Mouse (Mus musculus) kidney, adult 18-20 months (tissue): ENCODE measurements around the gene Maff.

Experiments
- DNase-seq: peaks from one replicate; pipeline ENCODE4 v3.0.0; 2021

Gene Maff

GRCm38 (mm10) chr15:79330521-79330920 is 15.9 kb upstream of the Maff start:
- no peak for DNase-seq

- DNase-seq: no peak
Observed at GRCm38 (mm10) chr15:79333409-79333808, 13.0 kb upstream of the Maff start.

GRCm38 (mm10) chr15:79335061-79335655 is 11.3 kb upstream of the Maff start:
- no peak for DNase-seq

GRCm38 (mm10) chr15:79338978-79339377 is 7.4 kb upstream of the Maff start:
- no peak for DNase-seq

GRCm38 (mm10) chr15:79342641-79343337 is 3.6 kb upstream of the Maff start:
- no peak for DNase-seq

GRCm38 (mm10) chr15:79344627-79345026 is 1.8 kb upstream of the Maff start:
- no peak for DNase-seq

- DNase-seq: peak; percentile 89
Observed at GRCm38 (mm10) chr15:79347165-79347844, 884 bp downstream of the Maff start.

GRCm38 (mm10) chr15:79347845-79348506 is 1.6 kb downstream of the Maff start:
- DNase-seq: peak; percentile 79

GRCm38 (mm10) chr15:79348651-79349050 is 2.2 kb downstream of the Maff start:
- no peak for DNase-seq

- DNase-seq: no peak
Observed at GRCm38 (mm10) chr15:79350866-79351265, 4.4 kb downstream of the Maff start.

- peak; percentile 54 for DNase-seq
Observed at GRCm38 (mm10) chr15:79351331-79351767, 4.9 kb downstream of the Maff start.

GRCm38 (mm10) chr15:79352479-79352878 is 6.1 kb downstream of the Maff start:
- no peak for DNase-seq

GRCm38 (mm10) chr15:79353690-79354305 is 7.4 kb downstream of the Maff start:
- no peak for DNase-seq

GRCm38 (mm10) chr15:79354619-79355018 is 8.2 kb downstream of the Maff start:
- DNase-seq: no peak

GRCm38 (mm10) chr15:79356481-79356880 is 10.1 kb downstream of the Maff start:
- DNase-seq: no peak

- peak; percentile 70 for DNase-seq
Observed at GRCm38 (mm10) chr15:79357036-79357911, 10.9 kb downstream of the Maff start.

GRCm38 (mm10) chr15:79357974-79358690 is 11.7 kb downstream of the Maff start:
- DNase-seq: no peak

GRCm38 (mm10) chr15:79359954-79360353 is 13.5 kb downstream of the Maff start:
- DNase-seq: peak; percentile 59

- DNase-seq: no peak
Observed at GRCm38 (mm10) chr15:79360371-79360770, 13.9 kb downstream of the Maff start.

GRCm38 (mm10) chr15:79361023-79361422 is 14.6 kb downstream of the Maff start:
- DNase-seq: no peak

GRCm38 (mm10) chr15:79364120-79364519 is 17.7 kb downstream of the Maff start:
- DNase-seq: no peak
